ENCODE assay signal across 8 mouse cellular contexts in the genomic region with DNA sequence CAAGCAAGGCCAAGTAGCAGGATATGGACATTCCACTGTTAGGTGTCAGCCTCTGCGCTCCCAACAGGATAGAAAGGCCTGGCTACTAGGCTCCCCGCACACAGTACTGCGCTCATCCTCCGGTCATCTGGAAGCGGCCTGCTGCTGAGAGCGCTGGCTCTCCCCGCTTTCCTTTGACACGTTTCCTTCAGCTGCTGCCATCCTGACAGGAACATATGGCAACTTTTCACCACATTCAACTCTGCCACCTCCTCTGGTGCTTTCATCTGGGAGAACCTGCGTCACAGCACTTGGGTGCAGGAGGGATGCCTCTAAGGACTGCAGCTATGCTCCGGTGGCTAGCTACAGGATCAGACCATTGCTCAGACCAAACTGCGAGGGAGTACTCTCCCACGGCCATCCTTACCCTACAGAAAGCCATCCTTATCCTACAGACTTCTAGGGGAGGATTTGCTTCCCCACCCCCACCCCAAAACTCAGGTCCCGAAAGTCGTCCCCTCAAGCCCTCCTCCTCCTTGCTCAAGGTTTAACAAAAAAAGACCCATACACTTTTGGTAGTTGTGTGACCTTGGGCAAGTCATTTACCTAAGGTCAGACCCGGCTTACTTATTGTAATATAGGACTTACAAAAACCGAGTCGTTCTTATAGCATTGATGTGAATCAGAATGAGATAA. TPM values are rescaled to one million over a fixed set of nuclear protein-coding genes. Genes with fewer than 3 reads are reported as not detected.
DNase-seq lines count a peak whose midpoint lies in the region; ATAC-seq lines count a peak whose summit lies in the region.

No protein-coding gene starts in this region.

- H3K27me3 ChIP-seq in midbrain, embryonic 12.5 days: peaks cover 11% of the 10 kb centered on the region

- H3K4me2 ChIP-seq in midbrain, embryonic 12.5 days (replicated peaks): peak overlapping the region; percentile 96

- peak overlapping the region; percentile 80 for H3K9ac ChIP-seq in midbrain, embryonic 12.5 days (replicated peaks)

- DNase-seq in frontal cortex, postnatal 25 days (ENCODE audit: low spot score in 2 of 2): no peak
- peak; percentile 45 for DNase-seq in cerebellum, adult 9-11 months
- peak; percentile 26 to 34 for DNase-seq in heart, adult 9 months (ENCODE audit: low spot score in 2 of 2)
- peak; percentile 16 to 30 for DNase-seq in kidney, postnatal 4 days
- no peak for DNase-seq in layer of hippocampus, adult 11-12 months (ENCODE audit: low spot score)

- H3K4me1 ChIP-seq in midbrain, embryonic 12.5 days: peaks cover 29% of the 10 kb centered on the region

- no peaks in the 10 kb centered on the region for H3K9me3 ChIP-seq in midbrain, embryonic 12.5 days

- peak overlapping the region; percentile 79 for H3K4me3 ChIP-seq in midbrain, embryonic 12.5 days

- whole genome bisulfite sequencing in midbrain, embryonic 12.5 days: 10% methylated on average over 17 of the region's 17 CpGs

- H3K27ac ChIP-seq in midbrain, embryonic 12.5 days (replicated peaks): no peak overlapping the region

- no peaks in the 10 kb centered on the region for H3K36me3 ChIP-seq in midbrain, embryonic 12.5 days

- peak; percentile 62 for ATAC-seq in frontal cortex, adult (ENCODE audit: low TSS enrichment)
- ATAC-seq in midbrain, embryonic 12.5 days (ENCODE audit: low FRiP score, low read depth): no peak
- no peak for ATAC-seq in megakaryocyte, adult 5-6 weeks (ENCODE audit: poor library complexity, severe bottlenecking)

RNA-seq across cellular contexts. Expression of a gene that starts 2.0 kb away (rescaled TPM):
- polyA plus RNA-seq in midbrain, embryonic 12.5 days (2016; fragmentation: Nextera tagmentation; extraction: Ambion mirVana): 45.1 and 45.7 TPM in 2 replicates
- 0.09 TPM in 1 of 2 replicates, not detected in the other for total RNA-seq in megakaryocyte, adult 5-6 weeks (2015)
- not detected in 2 replicates for total RNA-seq in megakaryocyte, adult 5-6 weeks (2017)

Comparison
In these comparisons a context has a peak if more than half of its experiments do, and no peak if none do; other contexts are left out.
1. DNase-seq: peak in cerebellum, adult 9-11 months (single experiment), heart, adult 9 months (2 of 2) and kidney, postnatal 4 days (2 of 2); none in frontal cortex, postnatal 25 days (0 of 2) and layer of hippocampus, adult 11-12 months (single experiment).